Mouse (Mus musculus) lung, adult 18-20 months (tissue): Measurements from ENCODE around the gene Fam163b.

Experiments used
- DNase-seq, 2 experiments: peaks; one replicate each; pipeline ENCODE4 v3.0.0; 2022; ENCODE audit warnings: mixed read lengths in 2 of 2

Gene Fam163b

DNA sequence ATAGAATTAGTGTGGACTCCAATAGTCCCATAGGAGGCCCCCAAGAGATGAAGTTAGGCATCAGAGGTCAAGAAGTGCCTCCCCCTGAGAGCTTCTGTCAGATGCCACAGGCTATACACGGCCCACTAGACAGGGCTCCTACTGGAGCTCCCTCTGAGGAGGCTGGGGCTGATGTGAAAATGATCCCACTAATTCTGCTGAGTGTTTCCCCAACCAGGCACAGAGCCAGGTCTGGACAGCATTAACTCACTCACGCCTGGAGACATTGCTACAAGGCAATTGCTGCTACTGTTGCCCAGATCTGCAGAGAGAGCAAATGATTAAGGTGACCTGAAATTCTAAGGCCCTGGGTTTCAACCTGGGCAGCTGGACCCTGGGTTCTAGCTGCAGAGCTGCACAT, 56.5 kb downstream of the Fam163b start:
- DNase-seq: no peak

DNA sequence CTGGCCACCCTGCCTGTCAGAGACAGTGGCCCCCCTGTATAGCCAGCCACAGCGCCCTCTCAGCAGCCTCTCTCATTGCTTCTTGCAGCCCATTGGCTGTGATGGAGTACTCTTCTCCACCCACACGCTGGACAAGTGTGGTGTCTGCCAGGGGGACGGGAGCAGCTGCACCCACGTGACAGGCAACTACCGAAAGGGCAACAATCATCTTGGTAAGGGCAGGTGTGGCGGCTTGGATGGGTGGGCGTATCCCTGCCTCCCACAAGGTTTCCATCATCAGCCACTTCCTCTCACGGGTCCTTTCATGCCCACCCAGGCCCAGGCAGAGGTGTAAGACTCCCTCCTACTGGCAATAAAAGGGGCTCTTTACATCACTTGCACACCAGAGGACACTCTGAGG, 57.3 kb downstream of the Fam163b start:
- no peak for DNase-seq

DNA sequence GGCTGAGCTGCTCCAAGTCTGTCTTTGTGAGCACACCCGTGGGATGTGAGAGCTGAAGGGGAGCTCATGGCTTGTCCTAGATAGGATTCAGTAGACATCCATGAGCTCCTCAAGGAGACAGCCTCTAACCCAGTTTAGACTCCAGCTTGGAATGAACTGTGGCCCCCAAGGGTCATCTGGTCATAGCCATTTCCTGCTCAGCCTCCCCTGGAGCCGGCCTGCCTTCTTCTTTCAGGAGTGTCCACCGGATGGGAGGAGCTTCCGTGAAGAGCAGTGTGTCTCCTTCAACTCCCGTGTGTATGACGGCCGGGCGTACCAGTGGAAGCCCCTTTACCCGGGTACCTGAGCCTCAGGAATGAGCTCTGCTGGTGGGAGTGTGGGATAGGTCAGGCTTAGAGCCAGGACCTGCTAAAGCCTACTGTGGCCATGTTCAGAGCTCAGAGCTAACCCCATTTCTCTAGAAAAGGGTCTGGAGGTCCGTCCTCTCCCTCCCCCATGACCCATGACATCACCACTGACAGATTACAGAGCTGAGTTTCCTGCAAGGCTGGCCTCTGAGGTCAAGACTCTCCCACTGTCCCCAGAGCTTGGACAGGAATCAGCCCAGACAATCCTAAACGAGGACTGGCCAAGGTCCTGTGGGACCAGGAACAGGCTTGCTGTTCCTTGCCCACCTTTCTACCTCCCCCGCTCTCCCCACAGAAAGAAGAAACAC, 58.4 kb downstream of the Fam163b start:
- DNase-seq: no peak

DNA sequence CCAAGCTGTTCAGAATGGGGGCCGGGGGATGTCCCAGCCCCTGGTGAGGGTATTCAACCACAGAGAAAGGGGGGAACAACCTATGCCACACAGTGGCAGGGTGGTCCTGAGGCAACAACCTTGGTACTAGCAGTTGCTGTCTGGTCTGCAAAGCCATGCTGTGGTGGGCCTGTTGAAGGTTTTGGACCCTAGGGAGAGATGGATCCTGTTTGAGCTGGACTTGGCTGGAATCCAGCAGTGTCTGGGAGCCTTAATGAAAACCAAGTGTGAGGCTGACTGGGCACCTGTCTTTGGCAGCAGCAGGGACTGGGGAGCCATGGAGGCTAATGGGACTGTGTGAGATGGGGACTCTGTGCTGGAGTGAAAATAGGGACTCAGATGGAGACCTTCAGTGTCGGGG, 62.6 kb downstream of the Fam163b start:
- no peak for DNase-seq

DNA sequence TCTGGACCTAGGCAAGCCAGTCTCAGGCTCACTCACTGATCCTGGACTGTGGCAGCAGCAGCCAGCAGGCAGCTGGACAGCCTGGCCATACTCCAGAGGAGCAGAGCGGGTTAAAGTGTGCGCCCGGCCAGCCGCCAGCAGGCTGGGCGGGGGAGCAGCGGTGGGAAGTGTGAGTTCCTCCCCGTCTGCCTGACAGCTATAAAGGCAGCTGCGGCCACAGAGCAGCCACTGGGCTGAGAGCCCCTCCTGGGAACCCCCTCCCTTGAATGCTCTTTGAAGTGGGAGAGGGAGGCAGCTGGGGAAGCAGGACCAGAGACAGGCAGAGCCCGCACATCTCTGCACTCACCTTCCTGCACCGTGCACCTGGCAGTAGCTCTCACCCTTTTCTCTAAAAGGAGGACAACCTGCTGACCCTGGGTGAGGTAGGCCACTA, 63.1 kb downstream of the Fam163b start, which contains the start of gene Adamtsl2:
TSS of gene Adamtsl2 (plus strand) at position 228 of the 433 bp plus-strand sequence.
- DNase-seq: peak; percentile 70 to 76

DNA sequence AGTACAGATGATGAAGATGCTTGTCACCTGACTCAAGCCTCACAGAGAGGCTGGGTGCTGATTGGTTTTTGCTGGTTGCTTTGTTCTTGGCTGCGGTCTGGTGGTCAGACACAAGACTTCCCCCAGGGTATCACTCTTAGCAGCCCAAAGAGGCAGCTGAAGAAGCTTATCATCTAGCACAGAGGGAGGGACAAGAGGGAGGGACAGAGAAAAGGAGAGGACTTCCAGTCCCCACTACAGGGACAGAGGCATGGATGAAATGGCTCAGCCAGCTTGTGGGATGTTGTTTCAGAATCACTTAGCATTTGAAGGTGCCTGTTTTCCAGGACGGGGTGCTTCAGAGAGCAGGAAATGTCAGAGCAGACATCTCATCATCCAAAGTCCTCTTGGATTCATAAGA, 64.0 kb downstream of the Fam163b start:
- no peak for DNase-seq

DNA sequence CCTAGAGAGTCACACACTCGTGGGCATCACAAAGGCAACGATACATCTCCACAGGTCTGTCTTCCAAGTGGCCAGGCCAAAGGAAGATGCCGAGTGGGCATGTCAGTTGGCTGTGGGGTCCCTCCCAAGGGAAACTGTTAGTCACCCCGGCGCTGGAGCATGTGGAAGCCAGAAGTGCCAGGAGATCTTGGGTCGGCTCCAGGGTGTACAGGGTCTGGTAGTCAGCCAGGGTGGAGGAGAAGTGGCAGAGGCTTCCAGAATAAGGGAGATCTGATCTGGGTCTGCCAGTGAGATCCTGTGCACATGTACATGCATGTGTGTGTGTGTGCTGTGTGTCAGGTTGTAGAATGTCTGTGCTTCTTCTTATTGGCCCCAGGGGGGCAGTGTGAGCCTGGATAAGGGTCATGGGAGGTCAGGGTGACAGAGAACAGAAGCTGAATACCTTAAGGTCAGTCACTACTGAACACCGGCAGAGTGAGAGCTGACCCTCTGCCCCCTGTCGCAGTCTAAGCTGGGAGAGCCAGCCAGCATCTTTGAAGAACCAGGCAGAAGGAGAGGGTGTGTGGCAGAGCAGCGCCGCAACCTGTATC, 64.5 kb downstream of the Fam163b start:
- DNase-seq: no peak

DNA sequence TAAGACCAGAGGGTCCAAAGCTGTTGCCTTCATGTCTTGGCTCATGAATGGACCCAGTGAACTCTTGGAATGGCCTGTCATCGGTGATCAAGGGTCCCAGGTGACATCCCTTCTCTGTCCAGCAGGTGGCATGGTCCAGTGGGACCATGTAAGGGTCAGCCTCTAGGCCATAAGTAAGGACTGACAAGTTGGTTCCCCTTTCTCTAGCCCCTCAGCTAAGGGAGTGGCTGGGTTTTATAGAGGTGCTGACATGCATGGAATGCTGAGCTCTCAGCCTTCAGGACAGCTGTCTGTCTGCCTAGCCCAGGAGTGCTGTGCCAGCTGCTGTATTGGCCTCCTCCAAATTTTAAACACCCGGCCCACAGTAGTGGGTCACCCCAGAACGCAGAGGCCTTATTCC, 66.8 kb downstream of the Fam163b start:
- DNase-seq: peak in 1 of 2 experiments; percentile 47

DNA sequence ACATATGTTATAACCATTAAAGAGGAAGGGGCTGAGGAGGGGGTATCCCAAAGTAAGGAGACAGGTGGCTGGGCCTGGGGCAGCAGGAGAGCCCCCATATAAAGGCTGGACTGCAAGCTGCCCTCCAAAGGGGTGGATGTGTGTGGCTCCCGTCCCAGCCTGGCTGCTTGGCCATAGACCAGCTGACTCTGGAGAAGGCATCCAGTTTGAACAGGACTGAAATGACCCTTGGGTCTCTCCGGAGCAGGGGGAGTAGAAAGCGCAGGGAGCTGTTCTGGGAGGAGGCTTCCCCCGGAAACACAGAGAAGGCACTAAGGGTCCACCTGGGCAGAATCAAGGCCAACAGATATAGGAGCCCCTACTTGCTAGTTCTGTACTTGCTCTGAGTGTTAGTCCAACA, 67.5 kb downstream of the Fam163b start:
- no peak for DNase-seq

DNA sequence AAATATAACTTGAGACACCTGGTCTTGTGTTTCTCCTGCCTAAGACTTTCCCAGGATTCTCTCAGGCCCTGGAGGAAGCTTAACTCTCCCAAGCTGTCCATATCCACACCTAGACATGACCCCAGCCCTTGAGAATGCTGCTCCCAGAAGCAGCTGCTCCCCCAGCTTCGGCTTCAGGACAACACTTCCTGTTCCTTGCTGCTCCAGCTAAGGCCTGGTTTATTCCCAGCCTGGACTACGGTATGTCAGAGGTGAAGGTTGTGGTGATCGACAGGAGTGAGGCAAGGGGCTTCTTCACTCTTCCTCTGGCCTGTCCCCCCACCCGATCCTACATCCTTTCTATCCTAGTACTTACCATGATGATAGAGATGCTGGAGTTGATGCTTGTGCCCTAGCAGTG, 68.9 kb downstream of the Fam163b start:
- DNase-seq: no peak

DNA sequence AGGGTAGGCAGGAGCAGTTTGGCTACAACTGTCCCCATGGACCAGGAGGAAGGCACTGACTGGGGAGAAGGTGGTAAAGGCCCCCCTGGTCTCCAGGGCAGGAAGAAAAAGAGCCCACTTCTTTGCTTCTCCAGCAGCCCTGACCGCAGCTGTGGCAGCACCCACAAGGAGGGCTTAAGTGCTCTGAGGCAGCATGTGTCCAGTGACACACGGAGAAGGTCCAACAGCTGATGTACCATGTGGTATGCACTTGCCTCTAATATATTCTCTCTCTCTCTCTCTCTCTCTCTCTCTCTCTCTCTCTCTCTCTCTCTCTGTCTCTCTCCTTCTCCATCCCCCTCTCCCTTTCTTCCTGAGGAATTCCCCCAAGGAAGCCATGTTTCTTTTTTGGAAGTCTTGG, 70.3 kb downstream of the Fam163b start, which contains the start of gene Mymk:
TSS of gene Mymk (minus strand) at position 202 of the 400 bp plus-strand sequence.
- DNase-seq: no peak

DNA sequence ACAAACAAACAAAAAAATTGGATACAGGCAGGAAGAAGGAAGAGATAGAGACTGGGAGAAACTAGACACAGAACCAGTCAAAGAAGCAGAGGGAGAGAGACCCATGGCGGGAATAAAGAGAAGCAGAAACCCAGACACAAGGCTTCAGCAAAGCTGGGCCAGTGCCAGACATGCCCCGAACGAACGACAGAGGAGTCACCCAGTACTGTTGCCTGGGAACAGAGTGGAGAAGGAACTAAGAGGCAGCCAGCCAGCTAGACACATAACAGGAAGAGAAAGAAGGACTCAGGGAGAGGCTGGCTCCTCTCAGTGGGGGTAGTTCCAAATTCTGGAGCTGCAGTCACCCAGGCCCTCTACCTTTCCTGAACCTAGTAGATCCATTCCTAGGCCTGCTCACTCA, 71.2 kb downstream of the Fam163b start:
- DNase-seq: peak; percentile 56 to 68

DNA sequence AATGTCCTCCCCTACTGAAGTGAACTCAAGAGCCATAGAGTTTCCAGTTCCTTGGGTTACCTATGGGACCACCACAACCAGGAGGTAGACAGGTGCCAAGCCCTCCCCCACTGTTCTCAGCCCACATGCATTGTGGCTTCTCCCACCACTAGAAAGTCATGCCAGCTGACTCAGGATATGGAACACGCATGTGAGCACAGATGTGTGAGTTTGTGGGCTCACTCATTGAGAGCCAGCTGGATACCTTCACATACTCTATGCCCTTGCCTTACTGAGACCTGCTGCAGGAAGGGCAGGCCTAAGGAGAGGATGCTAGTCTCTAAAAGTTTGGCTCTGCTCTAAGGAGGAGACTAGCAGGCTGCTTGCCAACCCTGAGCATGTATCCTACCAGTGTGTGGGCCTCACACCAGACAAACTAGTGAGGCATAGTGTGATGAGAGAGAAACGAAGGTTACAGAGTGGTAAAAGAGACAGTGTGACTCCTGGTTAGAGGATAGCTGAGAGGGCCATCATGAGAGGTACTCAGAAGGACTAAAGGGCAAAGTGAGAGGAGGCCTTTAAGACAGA, 72.0 kb downstream of the Fam163b start:
- no peak for DNase-seq

DNA sequence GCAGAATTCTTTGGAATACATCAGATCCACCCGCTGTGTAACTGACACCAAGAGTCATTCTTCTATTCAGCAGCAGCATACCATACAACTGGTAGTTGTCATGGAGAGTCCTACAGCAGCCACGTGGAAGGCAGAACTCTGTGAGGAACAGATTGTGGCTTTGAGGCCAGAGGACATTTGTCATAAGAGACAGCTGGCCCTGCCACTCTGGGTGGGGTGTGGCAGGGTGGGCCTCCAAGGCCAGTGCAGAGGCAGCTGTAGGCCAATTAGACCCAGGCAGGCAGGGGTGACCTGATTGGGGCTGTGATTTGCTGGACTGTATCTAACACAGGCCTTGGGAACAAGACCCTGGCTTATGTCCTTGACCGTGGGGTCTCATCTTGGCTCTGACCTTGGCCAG, 72.6 kb downstream of the Fam163b start:
- no peak for DNase-seq

DNA sequence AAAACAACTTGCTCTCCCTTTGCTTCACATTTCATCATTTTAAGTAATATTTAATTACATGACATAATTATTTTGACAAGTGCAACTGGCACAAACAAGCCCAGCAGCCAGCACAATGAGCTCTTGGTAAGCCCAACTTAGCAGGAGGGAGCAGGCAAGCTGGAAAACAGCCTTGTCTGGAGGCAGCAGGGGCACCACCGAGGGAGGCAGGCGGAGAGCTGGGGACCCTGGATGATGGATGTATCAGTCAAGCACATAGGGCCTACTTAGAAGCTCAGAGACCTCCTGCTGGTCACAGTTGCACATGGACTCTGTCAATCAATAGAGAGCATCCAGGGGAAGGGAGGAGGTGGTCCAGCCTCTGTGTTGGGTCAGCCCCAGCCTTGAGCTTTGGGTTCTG, 74.3 kb downstream of the Fam163b start:
- DNase-seq: no peak

DNA sequence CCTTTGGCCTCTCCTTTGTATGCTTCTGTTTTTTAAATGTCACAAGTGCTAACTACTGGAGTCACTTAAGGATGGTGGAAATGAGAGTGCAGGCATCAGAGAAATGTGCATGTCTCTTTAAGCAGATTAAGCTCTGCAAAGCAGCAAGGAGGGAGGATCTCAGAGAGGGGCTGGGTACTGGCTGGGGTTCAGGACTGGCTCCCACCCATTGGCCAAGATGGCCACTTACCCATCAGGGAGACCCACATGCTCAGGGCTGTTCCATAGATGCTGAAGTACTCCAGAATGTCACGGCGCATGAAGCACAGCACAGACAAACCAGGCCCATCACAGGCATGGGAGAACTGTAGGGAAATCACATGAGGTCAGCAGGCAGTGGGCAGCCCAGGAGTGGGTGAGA, 75.2 kb downstream of the Fam163b start:
- no peak for DNase-seq
